Mouse (Mus musculus): ENCODE results near the gene Magi2.

The Magi2 gene

GRCm38 (mm10) chr5:19972736-19973135 is 745.9 kb downstream of the Magi2 start:
- no peak for DNase-seq

GRCm38 (mm10) chr5:19973852-19974251 is 747.0 kb downstream of the Magi2 start:
- no peak for DNase-seq

GRCm38 (mm10) chr5:19981518-19981917 is 754.7 kb downstream of the Magi2 start:
- no peak for DNase-seq

GRCm38 (mm10) chr5:19982031-19982430 is 755.2 kb downstream of the Magi2 start:
- no peak for DNase-seq

GRCm38 (mm10) chr5:19999486-19999885 is 772.6 kb downstream of the Magi2 start:
- DNase-seq, result no peak

- no peak for DNase-seq
These were observed 773.1 kb downstream of the Magi2 start for GRCm38 (mm10) chr5:19999912-20000311.

GRCm38 (mm10) chr5:20006616-20007015 is 779.8 kb downstream of the Magi2 start:
- DNase-seq, result no peak

GRCm38 (mm10) chr5:20007246-20007645 is 780.4 kb downstream of the Magi2 start:
- no peak for DNase-seq

GRCm38 (mm10) chr5:20010210-20010609 is 783.4 kb downstream of the Magi2 start:
- no peak for DNase-seq

GRCm38 (mm10) chr5:20018063-20018462 is 791.2 kb downstream of the Magi2 start:
- no peak for DNase-seq

GRCm38 (mm10) chr5:20046649-20047048 is 819.8 kb downstream of the Magi2 start:
- DNase-seq, result no peak

- no peak for DNase-seq
These were observed 821.5 kb downstream of the Magi2 start for GRCm38 (mm10) chr5:20048386-20048785.

- DNase-seq, result no peak
These were observed 823.4 kb downstream of the Magi2 start for GRCm38 (mm10) chr5:20050284-20050683.

GRCm38 (mm10) chr5:20055000-20055399 is 828.2 kb downstream of the Magi2 start:
- no peak for DNase-seq

- DNase-seq, result no peak
These were observed 829.4 kb downstream of the Magi2 start for GRCm38 (mm10) chr5:20056074-20056842.

- DNase-seq, result no peak
These were observed 830.0 kb downstream of the Magi2 start for GRCm38 (mm10) chr5:20056856-20057255.

- DNase-seq, result no peak
These were observed 835.2 kb downstream of the Magi2 start for GRCm38 (mm10) chr5:20062011-20062410.

- DNase-seq, result no peak
These were observed 838.2 kb downstream of the Magi2 start for GRCm38 (mm10) chr5:20065081-20065480.

GRCm38 (mm10) chr5:20068496-20068895 is 841.7 kb downstream of the Magi2 start:
- DNase-seq, result no peak

- no peak for DNase-seq
These were observed 842.2 kb downstream of the Magi2 start for GRCm38 (mm10) chr5:20068921-20069486.

- DNase-seq, result no peak
These were observed 847.3 kb downstream of the Magi2 start for GRCm38 (mm10) chr5:20074101-20074500.

GRCm38 (mm10) chr5:20074867-20075266 is 848.0 kb downstream of the Magi2 start:
- no peak for DNase-seq

- DNase-seq, result no peak
These were observed 852.1 kb downstream of the Magi2 start for GRCm38 (mm10) chr5:20078931-20079330.

GRCm38 (mm10) chr5:20080605-20081309 is 853.9 kb downstream of the Magi2 start:
- no peak for DNase-seq
